13 mouse cellular contexts compared by ENCODE assay signal in the genomic region with DNA sequence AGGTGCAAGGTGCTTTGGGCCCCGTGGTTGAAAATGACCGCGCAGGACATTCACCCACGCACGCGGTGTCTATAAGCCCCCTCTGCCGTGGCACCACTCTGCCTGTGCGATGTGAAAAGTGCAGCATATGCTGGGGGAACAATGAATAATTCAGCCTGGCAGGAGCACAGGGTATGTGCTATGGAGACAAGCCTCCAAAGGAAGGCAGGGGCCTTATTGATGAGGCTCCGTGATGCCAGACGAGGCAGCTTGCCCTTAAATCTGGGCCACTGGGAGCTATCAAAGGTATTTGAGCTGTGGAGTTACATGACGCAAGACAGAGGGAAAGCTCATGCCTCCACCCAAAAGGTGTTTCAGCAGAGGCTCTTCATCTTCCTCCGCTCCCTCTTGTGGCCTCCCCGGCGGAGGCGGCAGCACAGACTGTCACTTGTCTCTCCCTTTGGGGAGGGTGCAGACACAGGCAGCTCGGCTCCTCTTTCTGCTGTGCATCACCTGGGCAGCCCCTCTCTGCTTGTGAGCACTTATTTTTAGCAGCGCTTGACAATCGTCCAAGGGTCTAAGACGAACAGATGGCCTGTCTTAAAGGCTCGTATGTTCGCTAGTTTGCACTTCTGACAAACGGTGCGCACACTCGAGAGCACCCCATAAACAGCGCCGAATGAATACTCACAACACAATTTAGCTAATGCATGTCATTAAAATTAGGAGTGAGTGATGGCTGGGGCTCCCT.
A peak's percentile ranks its signal among the peaks of the same experiment; 100 is the strongest.
DNase-seq lines count a peak whose midpoint lies in the region; ATAC-seq lines count a peak whose summit lies in the region.
"Had no signal": no experiment of that assay in that cellular context is flagged by ENCODE, and none has a peak within 500 bp of the region (broad histone marks: within the 10 kb centered on the region; RNA-seq: fewer than 3 reads in every experiment).

No protein-coding gene starts in this region.

- no peak overlapping the region for H3K4me3 ChIP-seq in forebrain, embryonic 14.5 days (ENCODE audit: low read depth, low read length)
- H3K4me3 ChIP-seq in midbrain, embryonic 16.5 days (ENCODE audit: low read depth, low read length): no peak overlapping the region
- H3K4me3 ChIP-seq: embryonic facial prominence, embryonic 13.5 days; liver, embryonic 12.5 days had no signal

- peaks cover 31% of the 10 kb centered on the region for H3K4me1 ChIP-seq in forebrain, embryonic 14.5 days (ENCODE audit: control insufficient read depth, insufficient read depth, low read length)
- peaks cover 24% of the 10 kb centered on the region for H3K4me1 ChIP-seq in midbrain, embryonic 16.5 days (ENCODE audit: control insufficient read depth, insufficient read depth, low read length)

- peak; percentile 56 to 68 for DNase-seq in layer of hippocampus, adult 18-20 months (ENCODE audit: low spot score in 2 of 2)
- no peak for DNase-seq in layer of hippocampus, adult 9-11 months
- DNase-seq in forebrain, embryonic 14.5 days (ENCODE audit: low spot score): peak; percentile 93
- no peak for DNase-seq in gastrocnemius, postnatal 25 days
- DNase-seq in urinary bladder, postnatal 10 days (ENCODE audit: low spot score): no peak
- DNase-seq: heart, postnatal 4 days; kidney, postnatal 10 days; lung, postnatal 4 days had no signal

- peak overlapping the region; percentile 23; the same call in 1 of the 2 replicates for H3K9ac ChIP-seq in forebrain, embryonic 14.5 days (ENCODE audit: low read length)
- H3K9ac ChIP-seq in midbrain, embryonic 16.5 days (ENCODE audit: low read depth, low read length): peak overlapping the region; percentile 20; the same call in 1 of the 2 replicates
- H3K9ac ChIP-seq: embryonic facial prominence, embryonic 13.5 days; liver, embryonic 12.5 days had no signal

- peak overlapping the region; percentile 5; the same call in 1 of the 2 replicates for H3K4me2 ChIP-seq in forebrain, embryonic 14.5 days (ENCODE audit: low read length)
- no peak overlapping the region for H3K4me2 ChIP-seq in midbrain, embryonic 16.5 days (ENCODE audit: low read length)
- H3K4me2 ChIP-seq: embryonic facial prominence, embryonic 13.5 days; liver, embryonic 12.5 days had no signal

- no peaks in the 10 kb centered on the region for H3K36me3 ChIP-seq in forebrain, embryonic 14.5 days (ENCODE audit: control insufficient read depth, insufficient read depth, low read length)
- H3K36me3 ChIP-seq in midbrain, embryonic 16.5 days (ENCODE audit: control insufficient read depth, insufficient read depth, low read length): no peaks in the 10 kb centered on the region
- H3K36me3 ChIP-seq: liver, embryonic 12.5 days had no signal

- 39% methylated on average over 26 of the region's 26 CpGs for WGBS in forebrain, embryonic 14.5 days
- 55% methylated on average over 26 of the region's 26 CpGs for WGBS in midbrain, embryonic 16.5 days

- no peaks in the 10 kb centered on the region for H3K27me3 ChIP-seq in forebrain, embryonic 14.5 days (replicated peaks; ENCODE audit: control insufficient read depth, insufficient read depth, low read length)
- H3K27me3 ChIP-seq in midbrain, embryonic 16.5 days (ENCODE audit: control insufficient read depth, insufficient read depth, low read depth, low read length): no peaks in the 10 kb centered on the region

- no peaks in the 10 kb centered on the region for H3K9me3 ChIP-seq in forebrain, embryonic 14.5 days (replicated peaks; ENCODE audit: control insufficient read depth, low read length)
- H3K9me3 ChIP-seq in midbrain, embryonic 16.5 days (replicated peaks; ENCODE audit: control insufficient read depth, low read length, poor library complexity, severe bottlenecking): no peaks in the 10 kb centered on the region
- H3K9me3 ChIP-seq: embryonic facial prominence, embryonic 13.5 days; liver, embryonic 12.5 days had no signal

- peak; percentile 46 for ATAC-seq in cerebellum, adult (ENCODE audit: insufficient number of reproducible peaks, low FRiP score, low TSS enrichment)
- ATAC-seq in forebrain, embryonic 14.5 days: peak; percentile 82
- no peak for ATAC-seq in midbrain, embryonic 16.5 days
- no peak for ATAC-seq in granulocyte monocyte progenitor cell, adult 5-6 weeks (replicated peaks; ENCODE audit: poor library complexity, severe bottlenecking)
- ATAC-seq: liver, embryonic 12.5 days had no signal

- peak overlapping the region; percentile 94 for H3K27ac ChIP-seq in forebrain, embryonic 14.5 days (ENCODE audit: low read depth, low read length)
- peak overlapping the region; percentile 59 for H3K27ac ChIP-seq in midbrain, embryonic 16.5 days (ENCODE audit: low read length)
- H3K27ac ChIP-seq: embryonic facial prominence, embryonic 13.5 days; liver, embryonic 12.5 days had no signal

Comparison
In these comparisons a context has a peak if more than half of its experiments do, and no peak if none do; other contexts are left out.
1. DNase-seq: peak in layer of hippocampus, adult 18-20 months (2 of 2) and forebrain, embryonic 14.5 days (single experiment); none in layer of hippocampus, adult 9-11 months (single experiment), gastrocnemius, postnatal 25 days (single experiment) and urinary bladder, postnatal 10 days (single experiment).
2. ATAC-seq: peak in cerebellum, adult (single experiment) and forebrain, embryonic 14.5 days (single experiment); none in midbrain, embryonic 16.5 days (single experiment) and granulocyte monocyte progenitor cell, adult 5-6 weeks (single experiment).